Mouse (Mus musculus) ES-Bruce4 (cell line): ENCODE results near the gene Gabrr3. TPM values are rescaled to one million over a fixed set of nuclear protein-coding genes. Genes with fewer than 3 reads are reported as not detected.

Experiments
- H3K27ac ChIP-seq: 2 replicates; pipeline ENCODE4 v1.5.1; 2012; ENCODE audit warnings: low read length, inconsistent platforms; ENCODE audit not compliant: insufficient read depth
- H3K27me3 ChIP-seq: 2 replicates; pipeline ENCODE4 v1.6.1; 2012; ENCODE audit warnings: mild to moderate bottlenecking, low read length, inconsistent platforms; ENCODE audit not compliant: control insufficient read depth, poor library complexity, insufficient read depth, severe bottlenecking
- H3K36me3 ChIP-seq: 2 replicates; pipeline ENCODE4 v1.6.1; 2012; ENCODE audit warnings: inconsistent platforms, mild to moderate bottlenecking, low read length, moderate library complexity; ENCODE audit not compliant: control insufficient read depth, poor library complexity, insufficient read depth, severe bottlenecking
- H3K4me1 ChIP-seq: one replicate; pipeline ENCODE4 v1.8.1; 2011; ENCODE audit warnings: low read length; ENCODE audit not compliant: control insufficient read depth, insufficient read depth
- H3K4me3 ChIP-seq: 2 replicates; pipeline ENCODE4 v1.5.1; 2011; ENCODE audit warnings: low read depth, mild to moderate bottlenecking, low read length
- H3K9ac ChIP-seq: 2 replicates; pipeline ENCODE4 v1.6.1; 2012; ENCODE audit warnings: low read depth, mild to moderate bottlenecking, inconsistent platforms; ENCODE audit not compliant: poor library complexity, severe bottlenecking
- H3K9me3 ChIP-seq: replicated peaks from 2 replicates; pipeline ENCODE4 v1.6.1; 2012; ENCODE audit warnings: mild to moderate bottlenecking, low read length, inconsistent platforms; ENCODE audit not compliant: control insufficient read depth, poor library complexity, insufficient read depth, severe bottlenecking
- CTCF ChIP-seq: IDR thresholded peaks from one replicate; pipeline ENCODE4 v1.8.1; 2011; ENCODE audit warnings: low read depth, low read length
- EP300 ChIP-seq: IDR thresholded peaks from 2 replicates; pipeline ENCODE4 v1.6.1; 2011; ENCODE audit warnings: low read depth, low read length; ENCODE audit not compliant: insufficient read depth
- POLR2A ChIP-seq: IDR thresholded peaks from one replicate; pipeline ENCODE4 v1.8.1; 2011; ENCODE audit warnings: low read length; ENCODE audit not compliant: insufficient read depth
- polyA plus RNA-seq: library from polyadenylated mRNA; stranded (reverse); fragments of >200 nt; gene quantifications from 2 replicates; pipeline ENCODE4 v1.2.4, GENCODE M21; 2011; ENCODE audit warnings: low read depth; ENCODE audit not compliant: missing spikeins, insufficient read depth, insufficient read length

Gene Gabrr3
- polyA plus RNA-seq, 1 experiment: not detected

- Histone ChIP-seq H3K9me3 (no peaks in the 10 kb centered on the region), H3K27ac (no peak overlapping the region), H3K9ac (no peak overlapping the region), H3K4me3 (no peak overlapping the region), H3K27me3 (no peaks in the 10 kb centered on the region), H3K4me1 (no peaks in the 10 kb centered on the region), H3K36me3 (peaks cover 14% of the 10 kb centered on the region)
- TF ChIP-seq POLR2A (no peak), CTCF (no peak), EP300 (no peak)
These were observed 90.8 kb downstream of the Gabrr3 start for GRCm38 (mm10) chr16:59497947-59498346.

- H3K4me1 ChIP-seq: no peaks in the 10 kb centered on the region
- no peak overlapping the region for H3K27ac ChIP-seq
- peaks cover 6% of the 10 kb centered on the region for H3K36me3 ChIP-seq
- H3K4me3 ChIP-seq: no peak overlapping the region
- H3K9ac ChIP-seq: no peak overlapping the region
- TF ChIP-seq CTCF (no peak), EP300 (no peak), POLR2A (no peak)
- H3K9me3 ChIP-seq: no peaks in the 10 kb centered on the region
- no peaks in the 10 kb centered on the region for H3K27me3 ChIP-seq
These were observed 92.0 kb downstream of the Gabrr3 start for GRCm38 (mm10) chr16:59499180-59499579.

DNA sequence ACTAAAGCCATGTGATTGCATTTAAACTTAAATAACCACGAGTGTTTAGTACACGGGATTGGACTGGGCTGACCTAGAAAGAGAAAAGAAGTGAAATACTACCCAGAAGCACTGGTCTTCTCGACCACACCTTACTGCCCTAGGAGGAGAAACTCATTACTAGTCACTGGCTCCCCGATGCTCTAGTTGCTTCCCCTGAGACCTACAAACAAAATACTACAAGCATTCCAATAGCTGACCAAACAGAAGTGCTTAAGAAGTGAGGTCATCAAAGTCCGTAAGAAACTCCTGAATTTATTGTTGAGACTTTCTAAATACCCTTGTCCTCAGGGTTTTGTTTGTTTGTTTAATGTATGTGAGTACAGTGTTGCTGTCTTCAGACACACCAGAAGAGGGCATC, 102.7 kb downstream of the Gabrr3 start:
- H3K4me3 ChIP-seq: no peak overlapping the region
- no peaks in the 10 kb centered on the region for H3K4me1 ChIP-seq
- no peak overlapping the region for H3K9ac ChIP-seq
- TF ChIP-seq POLR2A (no peak), CTCF (no peak), EP300 (no peak)
- H3K9me3 ChIP-seq: no peaks in the 10 kb centered on the region
- H3K27ac ChIP-seq: no peak overlapping the region
- H3K36me3 ChIP-seq: no peaks in the 10 kb centered on the region
- no peaks in the 10 kb centered on the region for H3K27me3 ChIP-seq

Other genes with a start within 250 kb of the Gabrr3 start
- gene Olfr196, start 236.9 kb upstream of the Gabrr3 start, polyA plus RNA-seq: not detected in 2 replicates
- gene Olfr198, start 203.8 kb upstream of the Gabrr3 start, polyA plus RNA-seq: not detected in 2 replicates
- not detected in 2 replicates for gene Olfr199, start 187.6 kb upstream of the Gabrr3 start, polyA plus RNA-seq
- gene Olfr201, start 134.7 kb upstream of the Gabrr3 start, polyA plus RNA-seq: not detected in 2 replicates
- gene Olfr202, start 120.5 kb upstream of the Gabrr3 start, polyA plus RNA-seq: not detected in 2 replicates
- not detected in 2 replicates for gene Olfr203, start 108.5 kb upstream of the Gabrr3 start, polyA plus RNA-seq
- not detected in 2 replicates for gene Olfr204, start 89.1 kb upstream of the Gabrr3 start, polyA plus RNA-seq
- not detected in 2 replicates for gene Olfr205, start 76.2 kb upstream of the Gabrr3 start, polyA plus RNA-seq
- not detected in 2 replicates for gene Olfr206, start 58.1 kb upstream of the Gabrr3 start, polyA plus RNA-seq
- not detected in 2 replicates for gene Olfr209, start 43.3 kb upstream of the Gabrr3 start, polyA plus RNA-seq
- 44.7 and 51.2 TPM in 2 replicates for gene Riox2, start 64.4 kb downstream of the Gabrr3 start, polyA plus RNA-seq
- gene Crybg3, start 193.6 kb downstream of the Gabrr3 start, polyA plus RNA-seq: 11.8 and 13.3 TPM in 2 replicates
- gene Arl6, start 232.1 kb downstream of the Gabrr3 start, polyA plus RNA-seq: 20.5 and 21.9 TPM in 2 replicates